Mouse (Mus musculus): ENCODE measurements around the gene Fbxo31.

Gene Fbxo31

GRCm38 (mm10) chr8:121578676-121579451 is at the start of gene Fbxo31:
Gene Fbxo31 (minus strand): TSS chr8:121578806.
- in situ Hi-C loops (cut with MseI, MboI) = no loop called here

- in situ Hi-C loops (cut with MseI, MboI) = no loop called here
Measured at GRCm38 (mm10) chr8:121623043-121623442, 44.4 kb upstream of the Fbxo31 start.

DNA sequence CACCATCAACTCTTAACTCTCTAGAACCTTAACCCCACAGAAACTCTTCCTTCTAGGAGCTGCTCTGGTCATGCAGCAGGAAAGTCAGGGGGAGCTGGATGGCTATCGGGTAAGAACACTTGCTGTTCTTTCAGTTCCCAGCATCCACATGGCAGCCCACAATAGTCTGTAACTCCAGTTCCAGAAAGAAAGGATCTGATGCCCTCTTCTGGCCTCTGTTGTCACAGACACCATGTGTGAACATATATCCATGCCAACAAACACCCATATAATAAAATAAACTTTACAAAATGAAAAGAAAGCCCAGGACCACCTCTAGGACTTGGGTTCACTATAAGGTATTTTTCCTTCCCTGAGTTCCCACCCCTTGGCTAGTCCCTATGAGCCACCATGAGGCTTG is 43.3 kb upstream of the Fbxo31 start:
- in situ Hi-C loops (cut with MseI, MboI) = no loop called here

DNA sequence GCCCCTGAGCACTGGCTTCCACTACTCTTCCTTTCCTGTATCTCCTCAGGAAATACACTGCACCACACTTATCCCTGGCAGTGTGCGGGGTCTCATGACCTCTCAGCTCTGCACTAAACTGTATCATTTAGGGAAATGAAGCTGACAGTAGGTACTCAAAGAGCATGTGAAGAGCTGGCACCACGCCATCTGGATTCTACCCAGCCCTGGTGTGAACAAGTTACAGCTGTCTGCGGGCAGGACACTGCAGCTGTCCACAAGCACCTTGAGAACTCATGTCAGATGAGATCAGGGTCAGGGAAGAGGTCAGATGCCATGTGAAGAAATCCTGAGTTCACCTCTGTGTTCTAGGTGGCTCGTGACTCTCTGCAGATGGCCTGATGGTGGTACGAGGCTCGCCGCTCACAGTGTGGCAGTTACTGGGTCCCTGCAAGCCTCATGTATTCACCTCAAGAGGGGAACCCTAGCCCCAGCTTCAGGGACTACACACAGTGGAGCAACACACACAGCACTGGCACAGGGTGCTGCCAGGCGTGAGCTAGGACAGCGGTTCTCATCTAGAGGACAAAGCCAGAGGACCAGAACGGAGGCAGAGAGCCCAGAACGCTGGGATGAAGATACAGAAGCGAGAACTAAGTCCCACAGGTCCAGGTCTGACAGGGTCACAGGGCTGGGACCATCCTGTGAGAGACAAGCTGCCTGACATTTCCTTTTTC is 42.4 kb upstream of the Fbxo31 start:
- in situ Hi-C loops (cut with MseI, MboI) = no loop called here

- in situ Hi-C loops (cut with MseI, MboI) = no loop called here
Measured at GRCm38 (mm10) chr8:121619401-121619995, 40.9 kb upstream of the Fbxo31 start.

- in situ Hi-C loops (cut with MseI, MboI) = no loop called here
Measured at GRCm38 (mm10) chr8:121613419-121613818, 34.8 kb upstream of the Fbxo31 start.

GRCm38 (mm10) chr8:121609916-121610315 is 31.3 kb upstream of the Fbxo31 start:
- in situ Hi-C loops (cut with MseI, MboI) = loop anchor here in 1 of 2 experiments (10.0 kb wide), 1 partner anchor 65 kb away; no protein-coding TSS in a partner anchor

GRCm38 (mm10) chr8:121609251-121609650 is 30.6 kb upstream of the Fbxo31 start:
- in situ Hi-C loops (cut with MseI, MboI) = loop anchor here in 1 of 2 experiments (10.0 kb wide), 1 partner anchor 66 kb away; no protein-coding TSS in a partner anchor

DNA sequence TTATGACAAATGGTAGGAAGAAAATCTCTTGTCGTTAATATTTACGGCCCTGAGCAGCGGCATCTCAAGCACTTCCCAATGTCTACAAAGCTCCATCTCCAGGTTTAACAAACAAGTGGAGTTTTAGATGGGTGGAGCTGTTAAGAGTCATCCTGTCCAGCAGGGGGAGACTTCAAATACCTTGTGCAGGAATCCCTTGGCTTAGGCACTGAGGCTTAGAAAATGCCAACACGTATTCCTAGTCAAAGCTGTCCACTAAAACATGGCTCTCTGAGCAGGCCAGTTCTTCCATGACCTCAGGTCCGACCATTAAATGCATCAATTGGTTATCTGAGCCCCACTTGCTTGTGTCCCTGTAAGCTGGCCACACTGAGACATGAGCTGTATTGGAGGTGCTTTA is 29.1 kb upstream of the Fbxo31 start:
- in situ Hi-C loops (cut with MseI, MboI) = loop anchor here in 1 of 2 experiments (10.0 kb wide), 1 partner anchor 67 kb away; no protein-coding TSS in a partner anchor

- in situ Hi-C loops (cut with MseI, MboI) = loop anchor here in 1 of 2 experiments (10.0 kb wide), 1 partner anchor 71 kb away; no protein-coding TSS in a partner anchor
Measured at GRCm38 (mm10) chr8:121603801-121604200, 25.2 kb upstream of the Fbxo31 start.

DNA sequence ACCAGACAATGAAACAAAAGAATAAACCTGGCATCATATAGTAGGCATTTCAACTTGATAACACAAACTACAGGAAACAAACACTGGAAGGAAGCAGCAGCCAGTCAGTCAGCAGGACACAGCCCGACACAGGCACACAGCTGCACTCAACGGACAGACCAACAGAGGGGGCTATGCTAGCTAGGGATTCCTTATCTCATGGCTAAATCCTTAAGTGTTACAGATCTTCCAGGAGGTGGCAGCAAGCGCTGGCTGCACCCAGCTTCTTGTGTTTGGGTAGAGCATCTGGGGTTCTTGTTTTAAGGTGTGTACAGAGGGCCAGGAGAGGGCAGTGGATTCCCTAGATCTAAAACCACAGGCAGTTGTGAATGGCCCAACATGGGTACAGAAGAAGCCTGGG is 24.3 kb upstream of the Fbxo31 start:
- in situ Hi-C loops (cut with MseI, MboI) = loop anchor here in 1 of 2 experiments (10.0 kb wide), 1 partner anchor 72 kb away; no protein-coding TSS in a partner anchor

DNA sequence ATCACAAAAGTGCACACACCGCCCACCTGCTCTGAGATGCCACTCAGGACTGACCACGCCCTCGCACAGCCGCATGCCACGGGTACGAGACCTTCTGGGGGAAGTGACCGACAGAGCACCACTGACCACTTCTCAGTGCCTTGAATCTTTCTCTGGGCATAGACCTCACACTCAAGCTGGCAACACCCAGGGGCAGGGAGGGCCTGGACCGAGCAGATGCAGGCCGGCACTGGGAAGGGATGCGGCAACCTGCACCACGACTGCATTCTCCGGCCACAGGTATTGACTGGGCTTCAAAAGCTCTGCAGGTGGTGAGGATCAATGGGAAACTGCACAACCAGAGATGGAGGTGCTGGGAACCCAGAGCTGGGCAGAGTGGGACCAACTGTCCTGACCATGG is 23.8 kb upstream of the Fbxo31 start:
- in situ Hi-C loops (cut with MseI, MboI) = loop anchor here in 1 of 2 experiments (10.0 kb wide), 1 partner anchor 72 kb away; no protein-coding TSS in a partner anchor

- in situ Hi-C loops (cut with MseI, MboI) = loop anchor here (5.0 to 10.0 kb wide), 3 partner anchors 53 to 75 kb away; partner anchors contain the start of gene 1700018B08Rik (in 1 of the 2)
Measured at GRCm38 (mm10) chr8:121599842-121600241, 21.2 kb upstream of the Fbxo31 start.

GRCm38 (mm10) chr8:121598892-121599291 is 20.3 kb upstream of the Fbxo31 start:
- in situ Hi-C loops (cut with MseI, MboI) = loop anchor here (5.0 to 10.0 kb wide), 2 partner anchors 52 to 54 kb away; partner anchors contain the start of gene 1700018B08Rik (in 1 of the 2)

DNA sequence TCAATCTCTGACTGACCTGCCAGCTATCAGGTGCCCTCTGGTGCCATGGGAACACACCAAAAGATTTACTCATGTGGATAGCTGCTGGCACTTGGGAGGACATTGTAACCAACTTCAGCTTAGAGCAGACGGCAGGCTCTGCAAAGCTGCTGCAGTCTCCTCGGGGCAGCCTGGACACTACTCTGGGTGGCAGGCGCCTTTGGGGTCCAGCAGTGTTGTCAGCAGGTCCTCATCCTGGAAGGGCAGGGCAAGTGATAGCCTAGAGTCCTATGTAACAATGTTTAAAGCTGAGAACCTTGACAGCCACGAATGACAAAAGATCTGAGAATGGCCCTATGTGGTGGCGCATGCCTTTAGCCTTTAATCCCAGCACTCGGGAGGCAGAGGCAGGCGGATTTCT is 19.6 kb upstream of the Fbxo31 start:
- in situ Hi-C loops (cut with MseI, MboI) = loop anchor here (5.0 to 10.0 kb wide), 2 partner anchors 51 to 53 kb away; partner anchors contain the start of gene 1700018B08Rik (in 1 of the 2)

- in situ Hi-C loops (cut with MseI, MboI) = loop anchor here (5.0 to 10.0 kb wide), 2 partner anchors 50 to 53 kb away; partner anchors contain the start of gene 1700018B08Rik (in 1 of the 2)
Measured at GRCm38 (mm10) chr8:121597492-121597891, 18.9 kb upstream of the Fbxo31 start.

GRCm38 (mm10) chr8:121593983-121594382 is 15.4 kb upstream of the Fbxo31 start:
- in situ Hi-C loops (cut with MseI, MboI) = loop anchor here in 1 of 2 experiments (10.0 kb wide), 1 partner anchor 49 kb away; the partner anchor contains the start of gene 1700018B08Rik

- in situ Hi-C loops (cut with MseI, MboI) = loop anchor here in 1 of 2 experiments (10.0 kb wide), 1 partner anchor 48 kb away; the partner anchor contains the start of gene 1700018B08Rik
Measured at GRCm38 (mm10) chr8:121593293-121593692, 14.7 kb upstream of the Fbxo31 start.

- in situ Hi-C loops (cut with MseI, MboI) = loop anchor here in 1 of 2 experiments (10.0 kb wide), 1 partner anchor 47 kb away; the partner anchor contains the start of gene 1700018B08Rik
Measured at GRCm38 (mm10) chr8:121591178-121592066, 12.8 kb upstream of the Fbxo31 start.
